Mouse (Mus musculus) midbrain, embryonic 10.5 days (tissue): ENCODE measurements around the gene Nid2. TPM values are rescaled to one million over a fixed set of nuclear protein-coding genes. Genes with fewer than 3 reads are reported as not detected.

Experiments
- DNase-seq: peaks from one replicate; pipeline ENCODE4 v3.0.0-alpha.2; 2017; ENCODE audit warnings: low spot score
- H3K27ac ChIP-seq: fragments of 300-500 bp; sonication (generic); replicated peaks from 2 replicates; pipeline ENCODE4 v1.5.1; 2016; ENCODE audit warnings: mild to moderate bottlenecking
- H3K27me3 ChIP-seq: fragments of 300-500 bp; sonication (generic); 2 replicates; pipeline ENCODE4 v1.6.1; 2016; ENCODE audit warnings: low read depth, mild to moderate bottlenecking; ENCODE audit not compliant: poor library complexity, severe bottlenecking
- H3K36me3 ChIP-seq: fragments of 300-500 bp; sonication (generic); 2 replicates; pipeline ENCODE4 v1.6.1; 2016; ENCODE audit warnings: mild to moderate bottlenecking, moderate library complexity
- H3K4me1 ChIP-seq: fragments of 300-500 bp; sonication (generic); 2 replicates; pipeline ENCODE4 v1.6.1; 2016
- H3K4me3 ChIP-seq: fragments of 300-500 bp; sonication (generic); 2 replicates; pipeline ENCODE4 v1.5.1; 2016; ENCODE audit warnings: mild to moderate bottlenecking, moderate library complexity
- H3K9me3 ChIP-seq: fragments of 300-500 bp; sonication (generic); replicated peaks from 2 replicates; pipeline ENCODE4 v1.6.1; 2016; ENCODE audit warnings: mild to moderate bottlenecking
- WGBS: fragments of 180-500 bp; shearing (Covaris S2); methylation state at CpG from one replicate; pipeline ENCODE4 v1.1.7; 2016; 5-methylcytosine and 5-hydroxymethylcytosine counted together
- polyA plus RNA-seq: library from polyadenylated mRNA; unstranded; fragments of >200 nt; fragmentation: Nextera tagmentation; extraction: Ambion mirVana; gene quantifications from 2 replicates; pipeline ENCODE4 v1.2.1, GENCODE M21; 2016

The Nid2 gene
- polyA plus RNA-seq, result 41.0 and 41.6 TPM in 2 replicates

- no peaks in the 10 kb centered on the region for H3K9me3 ChIP-seq
- peaks cover 29% of the 10 kb centered on the region for H3K4me1 ChIP-seq
- peaks cover 47% of the 10 kb centered on the region for H3K27me3 ChIP-seq
- peak within 1 kb of the TSS; percentile 80 for H3K27ac ChIP-seq
- DNase-seq, result peak; percentile 96
- H3K4me3 ChIP-seq, result peak within 1 kb of the TSS; percentile 58
- no peaks in the 10 kb centered on the region for H3K36me3 ChIP-seq
- under 1% methylated on average over 45 of the region's 45 CpGs for WGBS
Observed at GRCm38 (mm10) chr14:19751025-19751771, at the start of gene Nid2. Nid2 (plus strand) TSS chr14:19751265.

GRCm38 (mm10) chr14:19701546-19701945 is 49.5 kb upstream of the Nid2 start:
- Histone ChIP-seq H3K4me3 (no peak overlapping the region), H3K27me3 (no peaks in the 10 kb centered on the region; the same call in 1 of the 2 replicates), H3K4me1 (0 out of 2 replicates have a peak, but pooled peaks cover 7% of the 10 kb centered on the region), H3K36me3 (no peaks in the 10 kb centered on the region), H3K9me3 (no peaks in the 10 kb centered on the region), H3K27ac (no peak overlapping the region)
- no peak for DNase-seq

- H3K27me3 ChIP-seq, result peaks cover 12% of the 10 kb centered on the region
- DNase-seq, result peak; percentile 81
- 0 out of 2 replicates have a peak overlapping the region, but pooled peaks have one; percentile 28 for H3K4me3 ChIP-seq
- H3K27ac ChIP-seq, result no peak overlapping the region
- H3K9me3 ChIP-seq, result no peaks in the 10 kb centered on the region
- peaks cover 18% of the 10 kb centered on the region for H3K4me1 ChIP-seq
- WGBS, result 10% methylated on average over 16 of the region's 16 CpGs
- H3K36me3 ChIP-seq, result no peaks in the 10 kb centered on the region
Observed at GRCm38 (mm10) chr14:19705649-19706048, 45.4 kb upstream of the Nid2 start.

GRCm38 (mm10) chr14:19706454-19706853 is 44.6 kb upstream of the Nid2 start:
- Histone ChIP-seq H3K27me3 (peaks cover 12% of the 10 kb centered on the region), H3K4me3 (no peak overlapping the region), H3K36me3 (no peaks in the 10 kb centered on the region), H3K4me1 (peaks cover 18% of the 10 kb centered on the region), H3K9me3 (no peaks in the 10 kb centered on the region), H3K27ac (no peak overlapping the region)
- peak; percentile 59 for DNase-seq
- WGBS, result 2% methylated on average over 5 of the region's 5 CpGs

GRCm38 (mm10) chr14:19706997-19707396 is 44.1 kb upstream of the Nid2 start:
- Histone ChIP-seq H3K27me3 (peaks cover 12% of the 10 kb centered on the region), H3K27ac (no peak overlapping the region), H3K4me1 (peaks cover 18% of the 10 kb centered on the region), H3K9me3 (no peaks in the 10 kb centered on the region), H3K4me3 (no peak overlapping the region), H3K36me3 (no peaks in the 10 kb centered on the region)
- WGBS, result 65% methylated on average over 2 of the region's 2 CpGs
- DNase-seq, result no peak

GRCm38 (mm10) chr14:19707721-19708507 is 43.2 kb upstream of the Nid2 start:
- peaks cover 12% of the 10 kb centered on the region for H3K27me3 ChIP-seq
- H3K36me3 ChIP-seq, result no peaks in the 10 kb centered on the region
- H3K4me1 ChIP-seq, result peaks cover 18% of the 10 kb centered on the region
- H3K27ac ChIP-seq, result no peak overlapping the region
- no peaks in the 10 kb centered on the region for H3K9me3 ChIP-seq
- WGBS, result 76% methylated on average over 11 of the region's 11 CpGs
- DNase-seq, result no peak
- no peak overlapping the region for H3K4me3 ChIP-seq

GRCm38 (mm10) chr14:19709161-19709560 is 41.9 kb upstream of the Nid2 start:
- Histone ChIP-seq H3K4me3 (no peak overlapping the region), H3K27ac (peak overlapping the region; percentile 71), H3K4me1 (peaks cover 18% of the 10 kb centered on the region), H3K27me3 (peaks cover 12% of the 10 kb centered on the region), H3K9me3 (no peaks in the 10 kb centered on the region), H3K36me3 (no peaks in the 10 kb centered on the region)
- peak; percentile 17 for DNase-seq
- 59% methylated on average over 9 of the region's 9 CpGs for whole genome bisulfite sequencing

- 65% methylated on average over 1 of the region's 1 CpGs for WGBS
- no peak overlapping the region for H3K4me3 ChIP-seq
- H3K4me1 ChIP-seq, result peaks cover 11% of the 10 kb centered on the region
- no peak overlapping the region for H3K27ac ChIP-seq
- no peaks in the 10 kb centered on the region for H3K9me3 ChIP-seq
- H3K36me3 ChIP-seq, result no peaks in the 10 kb centered on the region
- peaks cover 11% of the 10 kb centered on the region for H3K27me3 ChIP-seq
- no peak for DNase-seq
Observed at GRCm38 (mm10) chr14:19711771-19712170, 39.3 kb upstream of the Nid2 start.

GRCm38 (mm10) chr14:19713067-19713466 is 38.0 kb upstream of the Nid2 start:
- H3K9me3 ChIP-seq, result no peaks in the 10 kb centered on the region
- DNase-seq, result no peak
- WGBS, result 71% methylated on average over 3 of the region's 3 CpGs
- H3K27me3 ChIP-seq, result peaks cover 1% of the 10 kb centered on the region
- H3K36me3 ChIP-seq, result no peaks in the 10 kb centered on the region
- no peak overlapping the region for H3K4me3 ChIP-seq
- H3K4me1 ChIP-seq, result peaks cover 9% of the 10 kb centered on the region
- H3K27ac ChIP-seq, result no peak overlapping the region

- no peak overlapping the region for H3K4me3 ChIP-seq
- WGBS, result 67% methylated on average over 3 of the region's 3 CpGs
- H3K27ac ChIP-seq, result no peak overlapping the region
- no peaks in the 10 kb centered on the region for H3K36me3 ChIP-seq
- DNase-seq, result no peak
- no peaks in the 10 kb centered on the region for H3K27me3 ChIP-seq
- peaks cover 15% of the 10 kb centered on the region for H3K4me1 ChIP-seq
- H3K9me3 ChIP-seq, result no peaks in the 10 kb centered on the region
Observed at GRCm38 (mm10) chr14:19719077-19719476, 32.0 kb upstream of the Nid2 start.

- Histone ChIP-seq H3K27ac (no peak overlapping the region), H3K4me1 (peaks cover 15% of the 10 kb centered on the region), H3K9me3 (no peaks in the 10 kb centered on the region), H3K27me3 (no peaks in the 10 kb centered on the region), H3K36me3 (no peaks in the 10 kb centered on the region), H3K4me3 (no peak overlapping the region)
- DNase-seq, result no peak
- 72% methylated on average over 2 of the region's 2 CpGs for WGBS
Observed at GRCm38 (mm10) chr14:19720044-19720611, 30.9 kb upstream of the Nid2 start.

- WGBS, result 88% methylated on average over 5 of the region's 5 CpGs
- Histone ChIP-seq H3K36me3 (no peaks in the 10 kb centered on the region), H3K4me1 (no peaks in the 10 kb centered on the region), H3K9me3 (no peaks in the 10 kb centered on the region), H3K27me3 (no peaks in the 10 kb centered on the region), H3K4me3 (no peak overlapping the region), H3K27ac (no peak overlapping the region)
- DNase-seq, result no peak
Observed at GRCm38 (mm10) chr14:19728278-19728677, 22.8 kb upstream of the Nid2 start.
